Mouse (Mus musculus): ENCODE data around the gene Tmem251.
A peak's percentile ranks its signal among the peaks of the same experiment; 100 is the strongest.

The Tmem251 gene

DNA sequence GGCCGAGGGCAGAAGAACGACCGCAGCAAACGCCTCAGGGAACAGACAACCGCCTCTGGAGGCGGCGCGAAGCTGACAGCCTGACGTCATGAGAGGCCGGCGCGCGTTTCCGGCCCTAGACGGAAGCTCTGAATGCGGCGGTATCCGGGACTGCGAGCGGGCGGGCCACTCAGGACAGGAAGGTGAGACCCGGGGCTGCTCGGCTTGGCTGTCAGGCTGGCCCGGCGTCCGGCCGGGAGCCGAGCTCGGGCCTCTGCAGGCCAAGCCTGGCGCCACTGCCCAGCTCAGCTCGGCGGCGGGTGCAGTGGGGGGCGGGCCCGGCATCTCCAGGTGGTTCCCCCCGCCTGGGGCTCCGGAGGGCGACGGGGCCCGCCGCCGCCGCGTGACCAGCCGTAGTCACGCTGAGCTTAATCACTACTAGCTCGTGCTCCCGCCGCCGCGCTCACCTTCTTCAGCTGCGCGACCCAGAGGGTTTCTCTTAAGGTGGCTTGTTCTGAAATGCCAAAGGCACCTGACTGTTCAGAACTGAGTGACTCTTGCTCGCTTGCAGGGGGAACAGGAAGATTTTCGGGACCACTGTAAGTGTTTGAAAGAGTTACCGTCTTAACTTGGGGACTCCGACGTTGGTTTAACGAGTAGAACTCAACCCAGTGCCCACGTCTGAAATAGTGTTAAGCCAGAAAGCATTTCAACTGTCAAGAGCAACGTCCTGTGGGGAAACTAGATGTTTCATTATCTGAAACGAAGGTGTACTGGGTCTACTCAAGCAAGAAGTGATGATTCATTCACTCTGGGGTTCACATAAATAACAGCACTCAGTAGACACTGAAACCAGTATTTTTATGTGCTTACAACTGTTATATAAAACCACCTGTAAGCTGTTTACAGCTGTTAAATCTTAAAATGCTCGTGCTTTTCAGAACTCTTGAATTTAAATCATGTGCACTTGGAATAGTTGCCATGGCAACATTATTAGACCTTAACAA is at the start of gene Tmem251, which contains the start of gene Moap1:
TSS of gene Tmem251 (plus strand) at position 174 of the 986 bp plus-strand sequence.
TSS of gene Moap1 (minus strand) at position 73 of the 986 bp plus-strand sequence.
- peak; percentile 69 for DNase-seq (ENCODE audit: low read depth, low spot score)

DNA sequence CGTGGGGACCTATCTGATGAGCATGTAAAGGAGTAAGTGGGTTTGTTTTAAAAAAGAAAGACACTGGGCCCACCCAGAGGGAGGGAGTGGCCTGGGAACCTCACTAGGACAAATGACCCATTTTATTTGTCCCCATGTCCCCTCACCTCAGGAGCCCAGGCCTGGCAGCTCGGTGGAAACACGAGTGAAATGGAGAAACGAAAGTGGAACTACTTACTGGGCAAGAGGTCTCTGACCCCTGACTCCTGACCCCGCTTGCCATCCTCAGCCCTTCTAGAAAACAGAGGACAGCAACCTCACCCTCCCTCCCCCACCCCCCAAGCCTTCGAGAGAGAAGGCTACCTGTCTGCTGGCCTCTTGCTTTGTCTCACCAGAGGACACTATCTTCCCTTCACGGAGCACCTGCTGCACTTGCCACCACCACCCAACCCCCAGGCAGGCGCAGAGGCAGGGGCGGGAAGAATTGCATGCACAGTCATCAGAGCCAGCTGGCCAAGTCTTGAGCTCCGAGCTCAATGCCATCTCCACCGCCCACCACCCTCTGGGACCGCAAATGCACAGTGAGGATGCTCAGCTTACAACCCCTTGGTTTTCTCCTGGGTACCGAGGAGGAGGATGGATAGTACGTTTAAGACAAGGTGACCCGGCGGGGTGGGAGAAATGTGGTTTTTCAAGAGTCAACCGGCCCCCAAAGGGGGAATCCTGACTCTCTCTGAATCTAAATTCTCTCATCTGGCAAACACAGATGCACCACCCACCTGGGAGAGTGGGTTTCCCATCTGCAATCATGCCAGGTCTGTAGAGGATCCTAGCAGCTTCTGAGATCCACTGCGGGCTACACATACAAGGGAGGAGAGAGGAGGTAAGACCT is 48.0 kb upstream of the Tmem251 start:
- DNase-seq (ENCODE audit: low read depth, low spot score): no peak

DNA sequence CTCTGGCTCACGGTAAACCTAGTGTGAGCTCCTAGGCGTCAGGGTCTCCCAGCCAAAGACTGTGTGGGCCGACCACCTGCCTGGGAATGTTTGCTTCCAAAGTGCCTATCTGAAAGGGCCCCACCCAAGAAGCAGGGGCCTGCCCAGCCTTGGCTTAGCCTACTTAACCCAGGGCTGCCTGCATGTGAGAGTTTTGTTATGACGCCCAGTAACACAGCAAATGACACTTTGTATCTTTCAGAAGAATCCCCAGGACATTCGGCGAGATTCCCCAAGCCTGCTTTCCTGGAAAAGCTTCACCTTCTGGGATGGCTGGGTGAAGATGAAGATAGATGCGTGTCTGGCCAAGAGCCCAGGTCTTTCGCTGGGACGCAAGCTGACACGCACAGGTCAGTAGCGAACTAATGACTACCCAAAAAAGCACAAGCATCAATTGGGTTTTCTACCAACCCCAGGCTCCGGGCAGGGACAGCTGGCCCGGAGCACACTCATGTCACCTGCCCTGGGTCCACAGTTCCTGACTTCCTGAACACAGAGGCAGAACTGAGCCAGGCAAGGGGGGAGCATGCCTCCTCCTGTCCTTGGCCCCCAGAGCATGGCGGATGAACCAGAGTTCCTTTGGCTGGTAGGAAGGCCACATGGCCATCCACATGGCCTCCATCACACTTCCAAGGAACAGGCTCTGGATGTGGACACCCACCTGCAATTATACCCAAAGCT is 46.8 kb upstream of the Tmem251 start:
- no peak for DNase-seq (ENCODE audit: low read depth, low spot score)

DNA sequence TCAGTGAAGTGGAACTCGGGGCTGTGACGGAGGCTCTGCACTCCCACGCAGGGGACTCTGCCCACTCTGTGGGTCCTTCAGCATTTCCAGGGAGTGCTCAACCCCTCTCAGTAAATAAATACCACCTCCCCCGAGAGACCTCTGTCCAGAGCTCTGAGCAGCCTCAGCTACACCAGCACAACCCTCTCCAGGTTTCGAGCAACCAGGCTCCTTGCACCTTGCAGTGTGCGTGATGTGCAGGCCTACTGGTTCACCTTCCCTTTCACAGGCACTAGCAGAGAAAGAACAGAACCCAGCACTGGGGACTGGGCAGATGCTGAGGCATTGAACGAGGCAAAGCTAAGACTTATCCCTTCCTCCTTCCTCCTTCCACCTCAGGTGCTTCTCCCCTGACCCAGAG is 46.2 kb upstream of the Tmem251 start:
- DNase-seq (ENCODE audit: low read depth, low spot score): no peak

DNA sequence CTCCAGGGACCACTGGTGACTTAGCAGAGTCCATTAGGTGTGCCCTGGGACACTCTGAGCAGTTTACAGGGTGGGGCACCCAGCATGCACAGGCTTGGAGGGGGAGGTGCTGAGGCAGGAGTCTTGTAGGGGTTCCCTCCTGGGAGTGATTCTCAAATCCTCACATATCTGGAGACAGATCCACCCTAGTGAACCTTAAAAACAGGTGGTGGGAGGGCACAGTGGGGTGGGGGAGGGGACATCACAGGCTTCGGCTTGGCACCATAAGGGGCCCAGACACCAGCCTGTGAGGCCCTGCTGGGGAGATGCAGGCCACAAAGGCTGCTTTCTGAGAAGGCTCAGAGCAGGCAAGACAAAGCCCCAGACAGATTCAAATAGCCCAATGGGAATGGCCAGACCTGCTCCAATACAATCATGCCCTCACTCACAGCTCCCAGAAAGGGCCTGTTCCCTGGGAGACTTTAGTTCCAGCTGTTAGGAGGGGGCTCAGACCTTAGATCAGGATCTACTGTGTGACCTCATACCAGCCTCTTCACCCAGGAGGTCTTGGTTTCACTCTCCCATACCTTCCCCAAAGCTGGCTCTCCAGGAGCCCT is 45.4 kb upstream of the Tmem251 start:
- no peak for DNase-seq (ENCODE audit: low read depth, low spot score)

DNA sequence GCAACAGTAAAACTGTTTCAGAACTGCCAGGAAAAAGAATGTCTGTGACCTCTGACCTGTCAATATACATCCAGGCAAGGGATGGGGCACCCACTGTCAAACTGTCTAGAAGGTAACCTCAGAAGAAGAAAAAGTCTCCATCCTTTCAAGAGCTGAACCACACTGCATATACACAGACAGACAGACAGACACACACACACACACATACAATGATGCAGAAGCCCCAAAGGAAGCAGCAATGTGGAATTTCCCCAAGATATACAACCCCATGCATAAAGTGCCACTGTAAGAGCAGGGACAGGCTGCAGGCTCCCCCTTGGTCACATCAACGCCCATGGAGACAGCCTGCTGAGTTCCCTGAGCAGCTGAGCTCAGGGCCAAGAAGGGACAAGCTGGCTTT is 44.4 kb upstream of the Tmem251 start:
- no peak for DNase-seq (ENCODE audit: low read depth, low spot score)

DNA sequence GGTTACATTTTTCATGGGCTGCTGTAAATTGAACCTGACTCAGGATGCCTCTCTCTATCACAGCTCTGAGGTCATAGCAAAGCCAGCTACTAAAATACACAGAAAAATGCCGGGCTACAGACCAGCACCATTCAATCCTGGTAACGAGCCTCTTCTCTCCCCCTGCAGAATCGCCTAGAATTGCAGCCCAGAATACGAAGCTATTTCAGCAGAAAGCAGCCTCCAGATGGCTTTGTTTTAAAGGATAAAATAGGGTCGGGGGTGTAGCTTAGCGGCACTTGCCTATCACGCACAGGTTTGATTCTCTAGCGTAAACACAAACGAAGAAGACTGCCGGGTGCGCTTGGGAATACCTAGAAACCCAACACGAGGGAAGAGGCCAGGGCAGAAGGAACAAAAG is 43.1 kb upstream of the Tmem251 start:
- DNase-seq (ENCODE audit: low read depth, low spot score): no peak

DNA sequence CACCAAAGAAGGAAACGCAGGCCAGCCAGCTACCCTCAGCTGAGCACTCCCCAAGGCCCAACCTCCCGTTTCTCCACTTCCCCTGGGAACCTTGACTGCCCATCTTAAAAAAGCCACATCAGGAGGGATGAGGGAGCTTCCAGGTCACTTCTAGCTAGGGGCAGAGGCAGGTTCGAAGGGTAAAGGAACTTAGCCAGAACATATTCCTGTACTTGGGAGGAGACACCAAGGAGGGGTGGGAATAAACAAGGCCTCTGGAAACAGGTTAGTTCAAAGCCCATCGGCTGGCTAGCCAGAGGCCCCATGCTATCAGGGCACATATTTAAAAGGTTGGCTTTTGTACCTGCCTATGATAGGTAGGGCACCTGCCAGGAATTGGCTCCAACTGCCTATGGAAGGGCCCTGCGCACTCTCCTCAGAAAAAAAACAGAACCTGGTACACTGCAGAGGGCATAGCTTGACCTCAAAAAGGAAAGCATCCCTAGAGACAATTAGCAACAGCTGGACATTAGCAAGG is 41.8 kb upstream of the Tmem251 start:
- DNase-seq (ENCODE audit: low read depth, low spot score): no peak

DNA sequence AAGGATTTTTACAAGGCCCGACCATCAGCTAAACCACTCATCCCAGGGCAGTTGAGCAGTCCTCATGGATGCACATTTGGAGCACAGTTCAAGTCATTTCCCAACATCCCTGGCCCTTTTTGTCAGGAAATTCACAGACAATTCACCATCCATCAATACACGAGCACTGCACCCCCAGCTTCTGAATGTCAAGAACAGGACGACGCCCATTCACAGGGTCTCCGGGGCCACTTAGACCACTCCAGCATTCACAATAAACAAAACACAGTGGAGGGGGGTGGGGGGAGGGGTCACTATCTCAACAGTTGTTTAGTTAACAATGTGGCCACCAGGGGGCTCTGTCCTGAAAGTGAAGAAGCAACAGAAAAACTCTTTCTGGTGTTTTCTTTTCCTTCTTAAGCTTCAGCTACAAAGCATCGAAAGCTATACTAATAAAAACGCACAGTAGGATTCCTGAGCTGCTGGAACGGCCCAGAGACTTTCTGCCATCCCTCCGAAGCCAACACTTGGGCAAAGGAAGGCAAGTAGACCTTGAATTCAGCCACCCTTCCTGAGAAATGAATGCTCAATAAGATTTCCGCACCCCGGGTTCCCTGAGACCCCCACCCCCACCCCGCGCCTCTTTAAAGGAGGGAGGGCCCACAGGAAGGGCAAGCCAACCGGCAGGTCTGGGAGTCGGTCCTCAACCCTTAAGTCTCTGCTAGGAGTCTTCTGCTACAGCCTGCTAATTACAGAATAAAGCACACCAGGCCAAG is 41.0 kb upstream of the Tmem251 start:
- DNase-seq (ENCODE audit: low read depth, low spot score): peak; percentile 68

DNA sequence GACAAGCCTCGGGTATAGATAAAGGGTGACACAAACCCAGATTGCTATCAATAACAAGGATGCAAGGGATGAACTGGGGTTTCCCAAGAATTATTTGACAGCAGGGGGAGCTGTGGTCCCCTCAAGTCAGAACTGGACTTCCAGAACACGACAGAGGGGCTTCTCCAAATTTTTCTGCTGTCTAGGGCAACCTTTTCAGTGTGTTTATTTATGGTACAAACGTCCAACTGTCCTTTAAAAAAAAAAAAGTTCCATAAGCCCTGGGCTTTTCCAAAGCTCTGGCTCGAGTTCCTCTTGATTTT is 40.5 kb upstream of the Tmem251 start:
- DNase-seq (ENCODE audit: low read depth, low spot score): no peak

DNA sequence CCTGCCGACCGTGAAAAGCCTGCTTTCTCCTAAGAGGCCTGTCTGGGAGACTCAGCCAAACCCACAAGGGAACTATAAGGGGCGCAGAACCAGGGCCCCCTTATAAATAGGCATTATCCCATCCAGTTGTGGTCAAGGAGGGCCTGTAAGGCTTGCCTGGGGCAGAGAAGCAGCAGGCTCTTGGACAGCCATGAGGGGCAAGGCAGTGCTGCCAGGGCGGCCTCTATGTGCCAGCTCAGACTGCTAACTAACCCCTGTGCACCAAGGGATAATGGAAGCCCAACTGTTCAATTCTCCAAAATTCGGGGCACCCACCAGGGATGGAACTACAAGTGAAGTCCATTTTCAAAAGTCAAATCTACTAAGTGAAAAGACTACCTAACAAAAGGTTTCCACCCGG is 40.1 kb upstream of the Tmem251 start:
- no peak for DNase-seq (ENCODE audit: low read depth, low spot score)

DNA sequence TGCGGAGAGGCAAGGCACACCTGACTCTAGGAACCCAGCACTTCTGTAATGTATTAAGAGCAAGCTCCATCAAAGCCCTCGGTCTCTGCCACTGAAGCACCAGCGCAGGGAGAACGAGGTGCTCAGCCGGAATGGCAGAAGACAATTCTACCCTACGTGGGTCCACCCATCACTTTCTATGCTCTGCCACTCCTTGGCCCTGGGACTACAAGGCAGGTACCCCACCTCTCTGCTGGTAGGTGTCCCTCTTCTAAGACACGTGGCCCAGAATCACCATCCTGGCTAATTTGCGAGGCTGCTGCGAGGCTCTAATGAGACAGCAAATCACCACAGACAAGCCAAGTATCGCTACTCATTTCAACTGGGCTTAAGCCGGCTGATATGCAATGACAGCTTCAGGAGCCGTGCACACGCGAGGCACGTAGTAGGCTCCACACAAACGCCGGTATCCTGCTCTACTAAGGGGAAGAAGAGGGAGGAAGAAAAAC is 39.6 kb upstream of the Tmem251 start:
- DNase-seq (ENCODE audit: low read depth, low spot score): no peak

DNA sequence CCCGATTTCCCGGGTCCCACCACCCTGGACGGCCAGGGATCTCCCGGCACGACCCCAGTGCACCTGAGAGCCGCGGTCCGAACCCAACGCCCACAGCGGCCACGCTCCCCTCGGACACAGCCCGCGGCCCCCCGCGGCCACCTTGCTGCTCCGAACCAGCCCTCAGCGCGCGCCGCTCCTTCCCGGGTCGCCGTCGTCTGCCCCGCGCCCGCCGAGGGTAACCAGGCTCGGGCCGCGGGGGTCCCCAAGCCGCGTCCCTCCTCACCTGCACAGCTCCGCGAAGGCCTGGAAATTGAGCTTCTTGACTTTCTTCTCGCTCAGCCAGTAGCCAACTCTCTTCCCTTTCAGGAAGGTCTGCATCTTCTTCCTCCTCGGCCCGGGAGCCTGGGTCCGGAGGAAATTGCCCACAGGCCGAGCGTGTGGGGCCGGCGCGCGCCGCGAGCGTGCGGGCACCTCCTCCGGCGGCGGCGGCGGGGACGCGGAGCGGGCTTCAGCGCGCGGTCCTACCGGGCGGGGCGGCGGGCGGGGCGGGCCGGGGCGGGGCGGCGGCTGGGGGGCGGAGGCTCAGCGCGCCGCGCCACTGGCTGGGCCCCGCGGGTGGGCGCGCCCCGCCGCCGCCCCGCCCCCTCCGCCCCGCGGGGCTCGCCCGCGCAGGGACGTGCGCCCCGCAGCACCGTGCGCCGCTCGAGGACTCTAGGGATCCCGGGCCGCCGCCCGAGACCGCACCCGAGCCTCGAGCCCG is 38.9 kb upstream of the Tmem251 start, which contains the start of gene Itpk1:
TSS of gene Itpk1 (minus strand) at position 474 of the 742 bp plus-strand sequence.
- no peak for DNase-seq (ENCODE audit: low read depth, low spot score)

DNA sequence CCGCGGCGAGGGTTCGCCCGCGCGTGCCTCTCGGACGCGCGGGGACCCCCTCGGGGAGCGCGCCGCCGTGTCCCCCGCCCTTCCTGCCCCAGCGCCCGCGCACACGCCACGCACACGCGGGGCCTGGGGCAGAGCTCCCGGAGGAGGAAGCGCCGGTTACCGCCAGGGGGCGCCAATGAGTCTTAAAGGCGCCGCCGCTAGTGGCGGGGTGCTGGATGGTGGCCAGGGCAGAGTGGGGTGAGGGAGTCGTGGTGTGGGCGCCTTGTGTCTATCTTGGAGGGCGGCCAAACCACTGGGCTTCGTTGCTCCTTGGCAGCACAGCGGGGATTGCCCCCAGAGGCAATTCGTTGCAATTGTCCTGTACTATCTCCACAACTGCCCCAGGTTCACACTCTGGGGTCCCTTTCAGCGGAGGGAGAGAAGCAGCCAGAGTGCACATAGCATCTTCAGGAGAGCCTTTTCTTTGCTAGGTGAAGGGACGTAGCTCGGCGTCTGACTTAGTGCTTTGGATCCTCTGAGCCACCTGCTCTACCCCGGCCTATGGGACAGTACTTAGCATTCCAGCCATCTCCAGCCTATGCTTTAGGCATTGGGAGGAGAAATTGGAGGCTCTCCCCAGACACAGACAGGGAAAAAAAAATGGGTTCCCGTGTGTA is 38.2 kb upstream of the Tmem251 start:
- DNase-seq (ENCODE audit: low read depth, low spot score): peak; percentile 71

DNA sequence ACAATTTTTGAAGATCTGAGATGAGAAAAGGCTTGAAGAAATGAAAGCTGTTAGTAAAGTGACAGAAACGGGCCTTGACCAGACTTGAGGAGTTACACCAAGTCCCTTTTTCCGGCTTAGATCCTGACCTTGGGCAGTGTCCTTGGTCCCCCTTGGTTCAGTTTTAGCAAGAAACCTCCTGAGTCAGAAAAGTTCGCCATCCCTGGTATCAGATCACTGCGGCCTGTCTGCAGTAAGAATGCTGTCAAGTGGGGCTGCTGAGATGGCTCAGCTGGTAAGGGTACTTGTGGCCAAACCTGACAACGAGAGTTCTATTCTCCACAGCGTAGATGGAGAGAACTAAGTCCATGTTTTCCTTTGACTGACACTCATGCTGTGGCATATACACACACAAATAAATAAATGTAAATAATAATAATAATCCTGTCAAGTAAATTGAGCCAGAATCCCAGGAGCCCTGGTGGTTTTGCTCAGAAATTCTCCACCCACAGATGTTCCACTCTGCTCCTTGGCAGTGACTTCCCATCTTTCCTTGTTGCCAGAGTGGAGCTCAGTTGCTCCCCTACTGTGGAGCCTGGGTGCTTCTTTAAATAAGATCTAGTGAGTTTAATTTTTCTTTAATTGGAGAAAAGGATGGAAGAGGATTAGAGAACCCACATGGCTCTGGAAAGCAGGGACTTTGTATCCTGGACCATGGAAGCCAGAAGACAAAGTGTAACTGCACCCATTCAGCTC is 37.5 kb upstream of the Tmem251 start:
- no peak for DNase-seq (ENCODE audit: low read depth, low spot score)

DNA sequence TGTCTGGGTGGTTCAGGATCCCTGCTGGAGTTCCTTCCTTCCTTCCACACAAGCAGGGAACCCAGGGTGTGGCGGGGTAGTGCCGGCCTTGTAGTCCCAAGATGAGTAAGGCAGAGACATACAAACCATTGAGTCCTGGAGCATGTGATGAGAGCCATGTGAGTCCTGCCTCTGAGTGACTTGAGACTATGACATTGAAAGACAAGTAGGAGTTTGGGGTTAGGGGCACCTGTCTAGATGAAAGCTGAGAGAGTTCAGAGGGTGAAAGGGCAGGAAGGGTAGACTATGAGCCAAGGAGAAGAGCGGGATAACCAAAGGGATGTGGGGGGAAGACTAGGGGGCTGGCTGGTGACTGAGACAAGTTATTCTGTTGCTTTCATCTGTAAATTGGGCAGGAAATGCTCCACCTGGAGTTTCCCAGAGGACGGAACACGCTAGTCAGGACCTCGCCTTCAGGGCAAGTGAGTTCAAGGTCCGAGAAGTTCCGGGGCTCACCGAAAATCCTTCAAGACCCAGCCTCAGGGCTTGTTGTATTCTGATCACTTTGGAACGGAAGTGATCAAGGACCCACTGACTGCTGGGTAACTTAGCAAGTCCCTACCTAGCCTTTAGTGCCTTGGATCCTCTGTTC is 36.6 kb upstream of the Tmem251 start:
- DNase-seq (ENCODE audit: low read depth, low spot score): no peak

DNA sequence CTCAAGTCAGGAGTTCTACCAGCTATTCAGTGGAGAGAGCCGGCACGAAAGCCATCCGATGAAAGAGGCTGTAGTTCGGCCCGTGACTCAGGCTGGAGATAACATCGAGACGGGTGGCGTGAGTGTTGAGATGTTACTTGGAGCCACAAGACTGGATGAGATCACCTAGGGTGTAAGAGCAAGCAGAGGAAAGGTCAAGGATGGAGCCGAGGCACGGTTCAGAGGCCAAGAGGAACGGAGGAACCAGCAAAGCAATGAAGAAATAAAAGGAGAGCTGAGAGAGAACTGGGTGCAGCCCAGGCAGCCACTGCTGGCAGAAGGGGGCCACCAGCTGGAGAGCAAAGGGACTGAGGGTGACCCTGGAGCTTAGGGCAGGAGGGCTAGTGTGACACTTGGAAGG is 35.3 kb upstream of the Tmem251 start:
- no peak for DNase-seq (ENCODE audit: low read depth, low spot score)

DNA sequence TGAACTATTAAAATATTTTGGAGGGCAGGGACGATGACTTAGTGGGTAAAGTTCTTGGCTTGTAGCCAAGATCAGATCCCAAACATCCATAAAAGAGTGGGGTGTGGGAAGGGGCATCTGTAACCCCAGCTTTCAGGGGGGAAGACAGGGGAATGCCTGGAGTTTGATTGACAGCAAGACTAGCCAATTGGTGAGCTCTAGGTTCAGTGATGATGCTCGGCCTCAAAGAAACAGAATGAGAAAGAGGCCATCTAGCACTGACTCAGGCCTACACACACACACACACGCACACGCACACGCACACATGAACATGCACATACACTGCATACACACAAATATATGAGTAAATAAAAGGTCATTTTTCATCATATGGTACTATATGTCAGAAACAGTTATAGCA is 33.7 kb upstream of the Tmem251 start:
- no peak for DNase-seq (ENCODE audit: low read depth, low spot score)
